Mouse (Mus musculus) adrenal gland, postnatal 25 days (tissue): ENCODE results near the gene Notum. TPM values are rescaled to one million over a fixed set of nuclear protein-coding genes. Genes with fewer than 3 reads are reported as not detected.
"Not testable (repeated sequence)": the region's sequence is repeated elsewhere in the genome, so short reads cannot be mapped to it uniquely, and the experiment has no call there.

ENCODE experiments used
- DNase-seq: peaks from one replicate; pipeline ENCODE4 v3.0.0; 2021; ENCODE audit warnings: mixed read lengths
- long read RNA-seq: library from polyadenylated mRNA; stranded (forward); transcript quantifications from one replicate; pipeline ENCODE4 v2.0.0, GENCODE M21; 2021
- total RNA-seq: library from RNA; stranded (reverse); gene quantifications from 2 replicates; pipeline ENCODE4 v1.2.3, GENCODE M21; 2021

Notum gene
- 9.4 and 12.1 TPM in 2 replicates for total RNA-seq
- long read RNA-seq, transcript Notum-202 (11 exons, 2,212 nt): major isoform, 13 of 50 reads
- long read RNA-seq, partial matches to known transcripts: 5 of 50 reads
- long read RNA-seq, other reads (novel, unspliced or antisense): 29 of 50 reads

- DNase-seq: peak; percentile 15
Observed at GRCm38 (mm10) chr11:120661076-120661460, at the start of gene Notum. Gene Notum, minus strand, starts transcription at chr11:120661175.

DNA sequence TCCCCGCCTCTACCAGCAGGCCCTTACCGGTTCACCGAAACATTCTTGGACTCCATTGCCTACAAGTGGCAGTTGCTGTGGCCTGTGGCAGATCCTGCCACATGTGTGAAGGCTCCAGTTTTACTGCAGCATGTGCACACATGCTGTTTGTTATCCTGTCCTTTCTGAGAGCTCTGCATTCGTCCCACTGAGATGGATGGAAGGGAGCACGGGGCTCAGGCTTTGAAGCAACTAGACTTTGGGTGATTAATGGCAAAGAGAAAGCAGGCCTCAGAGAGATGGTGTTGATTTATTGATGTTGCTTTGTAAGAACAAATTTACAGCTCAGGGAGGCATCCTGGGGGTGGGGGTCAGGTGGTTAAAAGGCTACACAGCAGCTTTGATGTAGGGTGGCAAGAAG is 49.7 kb upstream of the Notum start:
- no peak for DNase-seq

GRCm38 (mm10) chr11:120709551-120709950 is 48.6 kb upstream of the Notum start:
- no peak for DNase-seq

DNA sequence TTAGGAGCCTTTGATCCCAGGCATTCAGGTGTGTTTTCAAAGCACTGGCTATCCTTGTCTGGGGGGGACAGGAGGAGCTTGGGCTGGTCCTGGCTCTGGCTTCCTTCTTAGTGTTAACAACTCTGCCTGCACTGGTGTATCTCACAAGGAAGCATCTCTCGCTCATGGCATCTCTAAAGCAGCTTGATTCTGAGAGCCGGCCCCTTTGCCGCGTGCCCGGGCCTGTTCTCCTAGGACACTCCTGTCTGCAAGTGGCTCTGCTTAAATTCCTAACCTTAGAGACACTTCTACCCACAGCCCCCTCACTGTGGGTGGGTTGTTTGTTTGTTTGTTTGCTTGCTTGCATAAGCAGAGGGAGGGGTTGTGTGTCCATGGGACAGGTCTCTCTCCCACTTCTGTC is 47.0 kb upstream of the Notum start:
- no peak for DNase-seq

GRCm38 (mm10) chr11:120707225-120707624 is 46.2 kb upstream of the Notum start:
- no peak for DNase-seq

DNA sequence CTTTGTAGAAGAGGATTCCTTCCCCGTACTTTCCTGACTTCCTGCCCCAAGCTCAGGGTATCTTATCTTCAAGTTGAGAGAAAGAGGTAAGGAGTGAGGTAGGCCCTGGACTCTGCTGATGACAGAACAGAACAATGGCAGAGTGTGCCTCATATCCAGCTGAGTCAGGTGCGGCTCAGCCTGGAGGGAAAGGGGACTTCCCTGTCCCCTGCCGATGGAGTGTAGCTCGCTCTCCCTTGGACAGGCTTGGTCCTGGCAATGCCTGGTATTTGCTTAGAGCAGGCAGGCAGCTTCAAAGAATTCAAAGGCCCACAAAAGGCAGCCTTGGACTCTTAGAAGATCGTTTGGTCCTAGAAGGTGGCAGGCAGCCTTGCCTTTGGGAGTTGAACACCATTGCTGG is 45.1 kb upstream of the Notum start:
- DNase-seq: no peak

- DNase-seq: no peak
Observed at GRCm38 (mm10) chr11:120704486-120705325, 43.7 kb upstream of the Notum start.

DNA sequence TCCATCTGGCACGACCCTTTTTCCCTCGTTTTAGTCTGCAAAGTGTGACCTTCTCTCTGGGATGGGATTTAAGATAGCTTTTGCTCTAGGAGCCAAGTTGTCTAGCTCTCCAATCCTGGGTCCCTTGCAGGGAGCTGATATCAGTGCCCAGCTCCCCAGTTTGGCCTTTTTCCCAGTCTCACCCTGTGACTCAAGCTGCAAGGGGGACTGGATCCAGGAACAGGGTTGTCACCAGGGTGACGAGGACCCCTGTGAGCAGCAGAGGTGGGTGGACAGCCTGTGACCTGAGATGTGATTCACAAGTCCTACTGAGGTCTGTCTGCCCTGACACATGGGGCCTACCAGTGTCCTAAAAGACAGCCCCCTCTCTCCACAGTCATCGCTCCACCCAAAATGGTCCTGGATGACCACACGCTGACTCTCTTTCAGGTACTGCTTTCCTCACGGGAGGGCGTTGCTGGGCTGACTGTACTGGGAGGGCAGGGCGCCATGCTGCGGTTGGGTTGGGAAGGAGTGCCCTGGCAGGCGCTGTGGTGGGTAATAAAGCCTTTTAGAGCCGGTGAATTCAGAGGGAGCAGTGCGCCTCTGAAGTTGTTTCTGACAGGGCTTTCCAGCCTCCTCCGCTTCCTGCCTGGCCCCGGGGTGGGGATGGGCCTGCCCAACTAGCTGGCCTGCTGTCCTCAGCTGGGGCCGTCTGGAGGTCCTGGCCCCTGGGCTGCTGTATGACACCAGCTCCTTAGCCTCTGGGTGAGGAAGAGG is 42.9 kb upstream of the Notum start:
- peak; percentile 62 for DNase-seq

DNA sequence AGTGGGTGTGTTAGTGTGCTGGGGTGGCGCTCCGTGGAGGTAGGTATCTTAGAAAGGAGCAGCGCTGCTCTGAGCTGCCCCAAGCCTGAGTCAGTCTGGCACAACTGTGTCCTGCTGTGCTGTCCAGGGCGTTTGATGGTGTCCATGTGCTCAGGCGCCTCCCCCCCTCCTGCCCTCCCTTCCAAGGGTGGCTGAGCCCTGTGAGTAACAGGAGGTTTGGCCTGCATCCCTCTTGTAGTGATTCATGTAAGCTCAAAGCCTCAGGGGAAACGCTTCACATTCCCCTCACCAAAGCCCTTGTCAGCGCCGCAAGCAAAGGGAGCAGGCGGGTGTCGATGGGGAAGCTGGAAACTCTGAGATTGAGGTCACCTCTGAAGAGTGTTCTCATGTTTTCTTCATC is 36.8 kb upstream of the Notum start:
- DNase-seq: peak; percentile 73

DNA sequence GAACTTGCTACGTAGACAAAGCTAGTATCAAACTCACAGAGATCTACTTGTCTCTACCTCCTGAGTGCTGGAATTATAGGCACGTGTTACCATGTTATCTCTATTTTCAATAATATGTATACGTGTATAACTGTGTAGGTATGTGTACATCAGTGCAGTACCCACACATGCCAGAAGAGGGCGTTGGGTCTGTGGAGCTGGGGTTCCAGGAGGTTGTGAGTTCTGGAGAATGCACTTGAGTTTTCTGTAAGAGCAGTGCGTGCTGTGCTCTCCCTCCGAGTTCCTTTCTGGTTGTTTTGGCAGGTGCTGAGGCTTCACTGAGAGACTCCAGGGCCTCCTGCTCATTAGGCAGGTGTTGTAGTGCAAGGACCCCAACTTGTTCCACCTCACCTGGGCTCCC is 35.6 kb upstream of the Notum start:
- no peak for DNase-seq

DNA sequence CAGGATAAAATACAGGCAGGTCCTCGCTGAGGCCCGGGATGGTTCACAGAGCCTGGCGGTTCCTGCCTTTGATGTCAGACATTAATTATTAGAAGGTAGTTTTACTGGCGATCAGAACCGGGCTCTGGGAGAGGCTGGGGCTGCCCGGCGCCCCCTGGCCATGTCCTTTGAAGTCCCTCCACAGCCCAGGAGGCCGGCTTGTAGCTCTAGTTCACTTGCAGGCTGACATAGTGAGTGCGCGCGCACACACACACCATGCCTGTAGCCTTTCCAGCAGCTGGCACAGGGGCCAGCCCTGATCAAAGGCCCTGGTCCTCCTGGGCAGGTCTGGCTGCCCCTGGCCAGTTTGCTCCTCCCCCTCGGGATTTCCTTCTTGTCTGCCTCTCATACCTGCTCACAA is 34.7 kb upstream of the Notum start:
- DNase-seq: no peak

DNA sequence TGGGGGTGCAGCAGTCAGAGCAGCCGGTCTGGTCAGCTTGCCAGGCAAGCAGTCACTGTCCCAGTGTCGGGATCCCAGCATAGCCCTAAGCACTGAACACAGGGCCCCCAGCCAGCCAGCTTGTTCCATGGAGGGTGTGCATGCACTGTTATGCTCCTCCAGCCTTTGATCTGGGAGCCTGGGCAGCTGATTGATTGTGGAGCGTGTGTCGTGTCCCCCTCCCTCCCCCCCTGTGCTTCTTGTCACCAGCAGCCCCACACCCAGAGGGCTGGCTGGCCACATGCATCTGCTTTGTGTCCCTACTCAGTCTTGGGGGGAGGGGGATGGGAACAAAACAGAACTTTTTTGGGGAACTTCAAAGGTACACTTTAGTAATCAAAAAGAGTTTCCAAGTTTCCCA is 34.2 kb upstream of the Notum start:
- DNase-seq: peak; percentile 42

DNA sequence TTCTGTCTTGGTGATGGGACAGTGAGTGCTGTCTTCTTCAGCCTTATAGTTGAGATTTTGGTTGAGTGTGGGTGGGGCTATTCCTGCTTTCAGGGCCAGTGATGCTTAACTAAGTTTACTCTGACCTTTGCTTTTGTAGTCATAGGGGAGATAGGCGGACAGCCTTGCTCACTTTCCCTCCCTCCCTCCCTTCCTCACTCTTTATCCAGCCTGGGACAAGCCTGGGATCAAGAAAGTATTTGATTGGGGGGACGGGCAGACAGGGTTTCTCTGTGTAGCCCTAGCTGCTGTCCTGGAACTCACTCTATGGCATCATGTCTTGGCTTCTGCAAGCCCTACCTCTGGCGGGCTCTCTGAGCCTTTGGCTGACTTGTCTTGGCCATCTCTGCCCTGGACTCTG is 32.5 kb upstream of the Notum start:
- DNase-seq: no peak

GRCm38 (mm10) chr11:120692471-120693011 is 31.6 kb upstream of the Notum start:
- no peak for DNase-seq

- no peak for DNase-seq
Observed at GRCm38 (mm10) chr11:120689365-120689764, 28.4 kb upstream of the Notum start.

DNA sequence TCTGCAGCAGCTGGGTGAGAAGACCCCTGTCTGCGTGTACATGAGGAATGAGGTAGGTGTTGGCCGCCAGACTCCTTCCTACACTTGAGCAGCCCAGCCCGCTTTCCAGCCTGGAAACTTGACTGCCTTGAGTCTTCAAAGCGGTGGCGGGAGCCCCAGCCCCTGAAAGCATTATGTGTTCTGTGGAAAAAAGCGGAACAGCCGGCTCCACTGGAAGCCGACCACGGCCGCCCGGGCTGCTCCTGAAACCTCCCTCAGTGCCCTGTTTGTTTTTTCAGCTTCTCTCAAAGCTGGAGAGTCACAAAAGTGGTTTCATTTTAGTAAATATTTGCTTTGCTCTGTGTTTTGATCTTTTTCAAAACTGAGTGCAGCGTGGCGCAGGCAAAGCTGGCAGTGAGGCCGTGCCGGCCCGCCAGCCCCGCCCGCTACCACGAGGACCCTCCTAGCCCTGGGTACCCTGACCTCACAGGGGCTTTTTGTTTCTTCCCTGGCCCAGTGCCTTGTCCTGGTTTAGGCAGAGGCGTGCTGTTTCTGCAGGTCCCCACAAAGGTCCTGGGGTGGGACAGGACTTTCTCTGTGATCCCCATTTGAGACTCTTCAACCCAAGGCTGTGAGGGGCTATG is 25.8 kb upstream of the Notum start:
- no peak for DNase-seq

DNA sequence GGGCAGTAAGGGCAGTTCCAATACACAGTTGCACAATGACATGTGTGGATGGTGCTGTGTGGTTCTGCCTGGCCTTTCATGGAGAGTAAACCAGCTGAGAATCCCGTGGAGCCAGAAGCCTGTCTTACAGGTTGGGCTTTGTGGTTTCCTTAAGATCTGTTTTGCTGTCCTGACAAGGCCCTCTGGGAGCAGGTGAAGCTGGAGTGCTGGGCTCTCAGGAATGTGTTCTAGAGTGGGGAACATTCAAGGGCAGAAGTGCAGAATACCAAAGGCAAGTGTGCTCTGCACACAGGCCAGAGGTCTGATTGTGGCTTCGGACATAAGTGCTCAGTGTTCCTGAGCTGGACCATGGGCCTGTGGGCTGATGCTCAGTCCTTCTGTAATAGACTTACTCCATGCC is 23.7 kb upstream of the Notum start:
- DNase-seq: no peak

DNA sequence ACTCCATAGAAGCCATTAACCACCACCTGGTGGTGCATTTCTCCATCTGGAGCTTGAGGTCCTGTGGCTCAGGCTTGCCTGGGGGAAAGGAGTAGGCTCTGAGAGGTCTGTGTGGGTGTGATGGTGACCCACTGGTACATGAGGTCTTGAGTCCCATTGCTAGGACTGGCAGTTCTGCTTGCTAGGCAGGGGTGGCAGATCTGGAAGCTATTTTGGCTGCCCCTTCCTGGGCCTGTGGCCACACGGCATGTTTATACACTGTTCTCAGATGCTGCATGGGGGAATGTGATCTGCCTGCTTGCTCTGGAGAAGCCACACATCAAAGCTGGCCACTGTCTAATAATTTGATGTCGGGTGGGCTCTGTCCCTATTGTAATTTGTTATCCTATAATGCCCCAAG is 23.1 kb upstream of the Notum start:
- no peak for DNase-seq

DNA sequence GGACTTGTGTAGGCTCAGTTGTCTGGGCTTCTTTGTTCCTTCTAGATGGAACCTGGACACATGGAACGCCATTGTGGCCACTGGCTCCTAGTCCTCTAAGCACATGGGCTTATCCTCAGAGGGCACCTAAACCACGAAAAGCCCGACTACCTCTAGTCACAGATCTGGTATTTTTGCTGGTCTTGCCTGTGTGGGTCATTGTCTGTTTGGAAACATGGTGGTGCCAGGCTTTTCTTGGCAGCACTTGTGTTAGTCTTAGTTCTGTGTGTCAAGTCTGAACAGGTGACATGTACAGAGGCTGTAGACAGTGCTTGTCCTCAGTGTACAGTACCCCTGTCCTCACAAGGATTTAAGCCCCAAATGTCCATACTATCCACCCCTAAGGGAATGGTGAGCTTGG is 22.6 kb upstream of the Notum start:
- DNase-seq: no peak

- DNase-seq: no peak
Observed at GRCm38 (mm10) chr11:120682683-120683082, 21.7 kb upstream of the Notum start.

- DNase-seq: no peak
Observed at GRCm38 (mm10) chr11:120679909-120680308, 18.9 kb upstream of the Notum start.

GRCm38 (mm10) chr11:120676951-120677350 is 16.0 kb upstream of the Notum start:
- DNase-seq: no peak

DNA sequence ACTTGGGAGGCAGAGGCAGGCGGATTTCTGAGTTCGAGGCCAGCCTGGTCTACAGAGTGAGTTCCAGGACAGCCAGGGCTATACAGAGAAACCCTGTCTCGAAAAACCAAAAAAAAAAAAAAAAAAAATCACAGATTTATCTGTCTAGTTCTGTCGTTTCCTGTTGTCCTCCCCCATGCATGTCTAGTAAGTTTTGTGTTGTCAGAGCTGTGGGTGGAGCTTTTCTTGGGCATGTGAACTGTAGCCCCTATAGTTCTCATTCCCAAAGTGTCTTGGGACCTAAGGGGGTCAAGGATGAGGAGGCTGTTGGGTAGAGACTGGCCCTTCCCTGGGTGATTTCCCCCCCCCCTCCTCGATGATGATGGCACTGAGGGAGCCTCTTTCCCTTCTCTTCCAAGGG is 14.9 kb upstream of the Notum start:
- not testable (repeated sequence) for DNase-seq
